Mouse (Mus musculus): ENCODE results near the gene Tmem44. TPM values are rescaled to one million over a fixed set of nuclear protein-coding genes. Genes with fewer than 3 reads are reported as not detected.
"Not testable (repeated sequence)": the region's sequence is repeated elsewhere in the genome, so short reads cannot be mapped to it uniquely, and the experiment has no call there.

Gene Tmem44
- total RNA-seq, 2 experiments from 2014 or later: 66.5 to 73.7 TPM

GRCm38 (mm10) chr16:30464742-30465141 is 85.9 kb downstream of the Tmem44 start:
- DNase-seq (ENCODE audit: low spot score in 2 of 2); intact Hi-C loops (cut with DNase I): not testable (repeated sequence)

Other genes starting within 250 kb of the Tmem44 start
- under 1 TPM; 0.57 to 0.82 TPM for gene Gp5, start 240.1 kb downstream of the Tmem44 start, total RNA-seq (2021)
- gene Atp13a3, start 144.9 kb downstream of the Tmem44 start, total RNA-seq (2021): 10 to 100 TPM; 57.4 to 70.1 TPM
- gene Lsg1, start 36.8 kb upstream of the Tmem44 start, total RNA-seq (2021): 10 to 100 TPM; 16.6 to 17.9 TPM
- gene Fam43a, start 48.9 kb upstream of the Tmem44 start, total RNA-seq (2021): 10 to 100 TPM; 11.8 to 14.2 TPM